Mouse (Mus musculus) midbrain, embryonic 16.5 days (tissue): ENCODE measurements around the gene Tcf7l1. TPM values are rescaled to one million over a fixed set of nuclear protein-coding genes. Genes with fewer than 3 reads are reported as not detected.
A peak's percentile ranks its signal among the peaks of the same experiment; 100 is the strongest.

Source experiments
- ATAC-seq: fragments of 200-750 bp; cut with Nextera tagmentation; 2 replicates; pipeline ENCODE4 v1.8.0; 2017; ENCODE audit warnings: moderate TSS enrichment
- H3K27ac ChIP-seq: fragments of 300-500 bp; sonication (generic); 2 replicates; pipeline ENCODE4 v1.5.1; 2014; ENCODE audit warnings: mild to moderate bottlenecking, low read length, mixed read lengths
- H3K27me3 ChIP-seq: fragments of 300-500 bp; sonication (generic); 2 replicates; pipeline ENCODE4 v1.6.1; 2014; ENCODE audit warnings: low read depth, low read length, mixed read lengths; ENCODE audit not compliant: control insufficient read depth, insufficient read depth
- H3K36me3 ChIP-seq: fragments of 300-500 bp; sonication (generic); 2 replicates; pipeline ENCODE4 v1.6.1; 2014; ENCODE audit warnings: mild to moderate bottlenecking, low read length, moderate library complexity, mixed read lengths; ENCODE audit not compliant: control insufficient read depth, insufficient read depth
- H3K4me1 ChIP-seq: fragments of 300-500 bp; sonication (generic); 2 replicates; pipeline ENCODE4 v1.6.1; 2014; ENCODE audit warnings: mild to moderate bottlenecking, low read length, mixed read lengths; ENCODE audit not compliant: control insufficient read depth, insufficient read depth
- H3K4me2 ChIP-seq: fragments of 300-500 bp; sonication (generic); 2 replicates; pipeline ENCODE4 v1.6.1; 2014; ENCODE audit warnings: mild to moderate bottlenecking, low read length, mixed read lengths
- H3K4me3 ChIP-seq: fragments of 300-500 bp; sonication (generic); 2 replicates; pipeline ENCODE4 v1.5.1; 2014; ENCODE audit warnings: low read depth, mild to moderate bottlenecking, low read length, moderate library complexity, mixed read lengths
- H3K9ac ChIP-seq: fragments of 300-500 bp; sonication (generic); 2 replicates; pipeline ENCODE4 v1.6.1; 2014; ENCODE audit warnings: low read depth, low read length, mixed read lengths
- H3K9me3 ChIP-seq: fragments of 300-500 bp; sonication (generic); replicated peaks from 2 replicates; pipeline ENCODE4 v1.6.1; 2014; ENCODE audit warnings: mild to moderate bottlenecking, low read length, mixed read lengths; ENCODE audit not compliant: control insufficient read depth, poor library complexity, severe bottlenecking
- WGBS: fragments of 180-500 bp; shearing (Covaris S2); extraction: QIAGEN DNeasy Blood & Tissue Kit; methylation state at CpG from one replicate; pipeline ENCODE4 v1.1.7; 2014; 5-methylcytosine and 5-hydroxymethylcytosine counted together
- polyA plus RNA-seq: library from polyadenylated mRNA; unstranded; fragments of >200 nt; fragmentation: Nextera tagmentation; extraction: Ambion mirVana; gene quantifications from 2 replicates; pipeline ENCODE4 v1.2.1, GENCODE M21; 2015

The Tcf7l1 gene
- polyA plus RNA-seq, 1 experiment from 2014 or later, result 4.1 TPM

- no peaks in the 10 kb centered on the region for H3K4me1 ChIP-seq
- no peak overlapping the region for H3K9ac ChIP-seq
- no peak overlapping the region for H3K27ac ChIP-seq
- no peaks in the 10 kb centered on the region for H3K9me3 ChIP-seq
- H3K4me3 ChIP-seq, result no peak overlapping the region
- ATAC-seq, result peak; percentile 73
- WGBS, result 62% methylated on average over 10 of the region's 10 CpGs
- no peaks in the 10 kb centered on the region for H3K36me3 ChIP-seq
- H3K4me2 ChIP-seq, result no peak overlapping the region
- no peaks in the 10 kb centered on the region for H3K27me3 ChIP-seq
Observed at GRCm38 (mm10) chr6:72647383-72647820, 141.7 kb downstream of the Tcf7l1 start.

GRCm38 (mm10) chr6:72645364-72645763, 143.7 kb downstream of the Tcf7l1 start:
- ATAC-seq, result no peak
- Histone ChIP-seq H3K9me3 (no peaks in the 10 kb centered on the region), H3K27me3 (no peaks in the 10 kb centered on the region), H3K9ac (no peak overlapping the region), H3K36me3 (no peaks in the 10 kb centered on the region), H3K4me2 (no peak overlapping the region), H3K27ac (no peak overlapping the region), H3K4me1 (no peaks in the 10 kb centered on the region), H3K4me3 (no peak overlapping the region)
- WGBS, result 66% methylated on average over 7 of the region's 7 CpGs

DNA sequence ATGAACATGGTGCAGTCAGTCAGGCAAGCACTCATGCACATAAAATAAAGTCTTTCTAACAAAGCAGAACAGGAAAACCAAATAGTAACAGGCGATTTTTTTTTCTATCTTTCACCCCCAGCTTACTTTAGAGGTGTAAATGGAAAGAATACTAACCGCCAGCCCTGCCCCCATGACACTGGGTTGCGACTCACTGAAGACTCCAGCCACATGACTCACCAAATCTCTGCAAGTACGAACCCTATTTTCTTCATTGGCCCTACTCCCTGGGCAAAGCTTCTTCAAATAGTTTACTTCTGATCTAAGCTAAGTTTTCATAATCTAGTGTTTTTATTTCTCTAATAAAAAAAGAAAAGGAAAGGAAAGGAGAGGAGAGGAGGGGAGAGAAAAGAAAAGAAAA, 144.5 kb downstream of the Tcf7l1 start:
- no peak overlapping the region for H3K27ac ChIP-seq
- no peaks in the 10 kb centered on the region for H3K9me3 ChIP-seq
- no peak for ATAC-seq
- no peak overlapping the region for H3K4me3 ChIP-seq
- 81% methylated on average over 4 of the region's 4 CpGs for WGBS
- no peak overlapping the region for H3K4me2 ChIP-seq
- no peaks in the 10 kb centered on the region for H3K27me3 ChIP-seq
- H3K9ac ChIP-seq, result no peak overlapping the region
- no peaks in the 10 kb centered on the region for H3K36me3 ChIP-seq
- no peaks in the 10 kb centered on the region for H3K4me1 ChIP-seq

GRCm38 (mm10) chr6:72641218-72641954, 147.7 kb downstream of the Tcf7l1 start:
- Histone ChIP-seq H3K9me3 (no peaks in the 10 kb centered on the region), H3K9ac (no peak overlapping the region), H3K4me1 (no peaks in the 10 kb centered on the region), H3K27me3 (no peaks in the 10 kb centered on the region), H3K27ac (no peak overlapping the region), H3K4me3 (no peak overlapping the region), H3K36me3 (no peaks in the 10 kb centered on the region), H3K4me2 (no peak overlapping the region)
- ATAC-seq, result no peak
- WGBS, result 81% methylated on average over 18 of the region's 18 CpGs

- Histone ChIP-seq H3K4me1 (no peaks in the 10 kb centered on the region), H3K27ac (no peak overlapping the region), H3K9me3 (no peaks in the 10 kb centered on the region), H3K9ac (no peak overlapping the region), H3K27me3 (no peaks in the 10 kb centered on the region), H3K4me2 (no peak overlapping the region), H3K4me3 (no peak overlapping the region), H3K36me3 (no peaks in the 10 kb centered on the region)
- no peak for ATAC-seq
- WGBS, result 86% methylated on average over 3 of the region's 3 CpGs
Observed at GRCm38 (mm10) chr6:72636940-72637339, 152.1 kb downstream of the Tcf7l1 start.

GRCm38 (mm10) chr6:72635760-72636431, 153.2 kb downstream of the Tcf7l1 start:
- Histone ChIP-seq H3K36me3 (no peaks in the 10 kb centered on the region), H3K9me3 (no peaks in the 10 kb centered on the region), H3K9ac (no peak overlapping the region), H3K27ac (no peak overlapping the region), H3K4me1 (no peaks in the 10 kb centered on the region), H3K4me3 (no peak overlapping the region), H3K27me3 (no peaks in the 10 kb centered on the region), H3K4me2 (no peak overlapping the region)
- WGBS, result 51% methylated on average over 12 of the region's 12 CpGs
- ATAC-seq, result peak; percentile 37; the same call in 1 of the 2 replicates

DNA sequence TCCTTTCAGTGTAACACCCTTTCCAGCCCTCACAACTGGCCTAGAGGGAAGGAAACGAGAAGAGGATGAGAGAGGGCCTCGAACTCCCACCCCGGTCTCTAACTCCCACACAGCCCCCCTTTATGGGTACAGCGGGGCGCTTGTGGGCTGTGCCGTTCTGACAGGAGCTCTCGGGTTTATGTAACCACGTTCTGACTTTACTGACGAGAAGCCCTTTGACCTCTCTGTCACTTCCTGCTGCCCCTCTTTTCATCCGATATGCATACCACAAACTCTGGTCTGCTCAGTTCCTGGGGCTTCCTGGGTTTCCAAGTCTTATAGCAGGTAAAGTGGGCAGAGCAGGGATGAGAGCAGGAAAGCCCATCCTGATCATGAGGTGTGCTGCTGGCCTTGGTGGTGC, 154.7 kb downstream of the Tcf7l1 start:
- Histone ChIP-seq H3K27ac (no peak overlapping the region), H3K4me1 (no peaks in the 10 kb centered on the region), H3K4me2 (no peak overlapping the region), H3K4me3 (no peak overlapping the region), H3K36me3 (no peaks in the 10 kb centered on the region), H3K9ac (no peak overlapping the region), H3K9me3 (no peaks in the 10 kb centered on the region), H3K27me3 (no peaks in the 10 kb centered on the region)
- ATAC-seq, result no peak
- WGBS, result 91% methylated on average over 10 of the region's 10 CpGs

DNA sequence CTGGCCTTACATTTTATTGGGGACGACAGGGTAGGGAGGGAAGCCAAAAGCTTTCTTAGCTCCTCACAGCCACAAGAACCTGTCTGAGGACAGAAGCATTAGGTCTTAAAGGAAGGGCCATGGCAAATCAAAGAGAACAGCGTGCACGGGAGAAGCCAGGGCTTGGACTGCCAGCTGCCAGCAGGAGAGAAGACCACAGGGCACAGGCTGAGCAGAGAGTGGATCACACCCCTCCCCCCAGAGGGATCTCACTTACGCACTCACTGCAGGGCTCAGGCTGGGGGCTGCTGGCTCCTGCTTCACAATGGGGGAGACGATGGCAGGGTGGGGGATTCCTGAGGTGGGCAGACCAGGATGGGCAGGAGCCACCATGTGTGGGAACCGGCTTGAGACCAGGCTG, 157.4 kb downstream of the Tcf7l1 start:
- no peak for ATAC-seq
- no peaks in the 10 kb centered on the region for H3K9me3 ChIP-seq

GRCm38 (mm10) chr6:72630961-72631360, 158.1 kb downstream of the Tcf7l1 start:
- no peak overlapping the region for H3K9ac ChIP-seq
- no peaks in the 10 kb centered on the region for H3K27me3 ChIP-seq
- no peak overlapping the region for H3K4me3 ChIP-seq
- ATAC-seq, result no peak
- no peak overlapping the region for H3K4me2 ChIP-seq
- no peaks in the 10 kb centered on the region for H3K9me3 ChIP-seq
- H3K4me1 ChIP-seq, result no peaks in the 10 kb centered on the region
- H3K27ac ChIP-seq, result no peak overlapping the region
- H3K36me3 ChIP-seq, result no peaks in the 10 kb centered on the region
- WGBS, result 91% methylated on average over 14 of the region's 14 CpGs

More for the DNA sequence above, 157.4 kb downstream of the Tcf7l1 start:
- Histone ChIP-seq H3K9ac (no peak overlapping the region), H3K4me1 (no peaks in the 10 kb centered on the region), H3K4me3 (no peak overlapping the region), H3K36me3 (no peaks in the 10 kb centered on the region), H3K27ac (no peak overlapping the region), H3K27me3 (no peaks in the 10 kb centered on the region), H3K4me2 (no peak overlapping the region)
- 72% methylated on average over 6 of the region's 6 CpGs for WGBS
